Mouse (Mus musculus) c-Kit-negative CD71-positive TER-119-positive erythroid progenitor cells, embryonic 14.5 days (primary cell): ENCODE measurements around the gene Abcc10.
A peak's percentile ranks its signal among the peaks of the same experiment; 100 is the strongest.

ENCODE experiments used
- DNase-seq: peaks from one replicate; pipeline ENCODE4 v3.0.0-alpha.2; 2013; ENCODE audit warnings: low read depth, low spot score

The Abcc10 gene

DNA sequence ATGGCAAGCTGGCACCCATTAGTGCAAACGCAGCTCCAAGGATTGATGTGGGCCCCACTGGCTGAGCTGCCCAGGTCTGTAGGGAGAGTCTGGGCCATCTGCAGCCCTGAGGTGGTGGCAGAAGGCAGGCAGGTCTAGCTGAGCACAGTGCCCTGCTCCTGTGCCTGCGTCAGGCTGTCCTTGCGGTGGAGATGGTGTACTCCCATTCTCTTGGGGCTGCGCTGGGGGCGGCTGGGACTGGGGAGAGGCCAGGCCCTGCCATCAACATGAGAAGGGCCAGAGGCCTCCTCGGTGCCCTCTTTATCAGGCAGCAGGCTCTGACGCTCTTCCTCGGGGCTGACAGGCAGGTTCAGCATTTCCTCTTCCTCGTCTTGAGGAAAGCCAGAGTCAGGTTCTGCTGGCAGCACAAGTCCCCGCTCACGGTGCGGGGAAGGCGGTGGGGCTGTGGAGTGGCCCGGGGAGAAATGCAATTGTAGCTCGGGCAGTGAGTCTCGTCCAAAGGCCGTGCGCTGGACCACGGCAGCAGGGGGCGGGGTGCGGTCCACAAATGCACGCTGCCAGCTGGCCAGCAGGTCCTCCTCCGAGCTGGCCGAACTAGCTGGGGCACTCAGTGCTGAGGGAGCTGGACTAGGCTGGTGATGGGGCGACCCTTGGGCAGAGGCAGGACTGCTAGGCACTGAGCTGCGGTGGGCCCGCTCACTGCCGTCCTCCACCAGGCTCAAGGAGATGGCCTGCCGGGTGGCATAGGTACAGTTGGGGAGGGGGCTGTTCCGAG is 69.7 kb downstream of the Abcc10 start:
- no peak for DNase-seq

DNA sequence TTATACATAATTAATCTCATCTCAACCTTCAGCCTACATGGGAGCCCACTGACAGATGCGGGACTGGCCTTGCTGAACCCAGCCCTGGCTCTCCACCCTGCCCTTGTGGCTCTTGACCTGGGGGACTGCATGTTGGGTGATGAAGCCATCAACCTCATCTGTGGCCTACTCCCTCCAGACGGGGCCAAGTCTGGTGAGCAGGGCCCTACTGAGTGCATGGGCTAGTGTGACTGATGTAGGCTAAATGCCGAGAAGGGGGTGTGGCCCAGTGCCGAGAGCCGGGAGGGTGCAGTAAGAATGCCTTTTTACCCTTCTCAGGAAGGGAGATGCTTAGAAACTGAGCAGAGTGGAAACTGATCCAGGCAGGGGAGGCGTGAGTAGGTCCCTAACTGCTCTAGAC is 73.0 kb downstream of the Abcc10 start:
- no peak for DNase-seq

DNA sequence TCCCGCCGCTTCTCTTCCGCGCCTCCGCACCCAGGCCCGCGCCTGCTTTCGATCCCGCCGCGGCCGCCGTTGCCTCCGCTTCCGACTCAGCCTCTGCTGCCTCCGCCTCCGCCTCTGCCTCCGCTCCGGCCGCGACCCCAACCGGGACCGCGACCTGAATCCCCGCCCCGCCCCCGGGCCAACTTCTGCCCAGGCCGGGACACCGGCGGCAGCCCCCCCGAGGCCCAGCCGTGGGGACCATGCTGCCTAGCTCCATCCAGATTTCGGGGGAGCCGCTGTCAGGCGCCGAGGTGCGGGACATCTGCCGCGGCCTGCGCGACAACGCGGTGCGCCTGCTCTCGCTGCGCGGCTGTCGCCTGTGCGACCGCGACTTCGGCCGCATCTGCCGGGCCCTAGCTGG is 74.0 kb downstream of the Abcc10 start:
- DNase-seq = no peak

DNA sequence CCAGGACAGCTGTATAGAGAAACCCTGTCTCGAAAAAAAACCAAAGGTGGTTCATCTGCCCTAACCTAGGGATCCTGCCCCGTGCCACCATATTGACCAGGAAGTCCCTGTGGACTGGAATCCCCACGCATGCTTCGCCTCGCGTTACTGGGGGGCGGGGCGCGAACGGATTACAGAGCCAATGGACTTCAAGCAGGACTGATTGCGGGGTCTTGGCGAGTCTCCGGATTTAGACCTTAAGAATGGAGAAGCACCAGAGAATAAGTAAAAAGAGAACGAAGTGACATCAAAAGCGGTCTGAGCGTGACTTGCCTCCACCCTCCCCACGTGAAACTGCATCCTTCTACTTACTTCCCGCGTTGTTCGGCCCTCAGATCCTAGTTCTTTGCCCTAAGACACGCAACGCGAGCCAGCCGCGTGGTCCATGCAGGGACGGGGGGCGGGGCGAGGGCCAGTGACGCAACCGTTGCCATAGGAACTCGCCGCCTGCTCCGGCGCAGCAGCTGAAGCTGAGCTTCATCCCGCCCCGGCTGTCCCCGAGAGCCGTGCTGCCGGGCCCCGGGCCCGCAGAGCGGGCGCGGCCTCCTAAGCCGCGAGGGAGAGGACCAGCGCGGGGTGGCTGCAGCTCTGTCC is 74.6 kb downstream of the Abcc10 start, which contains the start of gene Lrrc73:
TSS of gene Lrrc73 (plus strand) at position 80 of the 633 bp plus-strand sequence.
- DNase-seq = peak; percentile 60
